Mouse (Mus musculus): ENCODE results near the gene A730071L15Rik.

GRCm38 (mm10) chr11:6222187-6222586 is 22.4 kb downstream of the A730071L15Rik start:
- TF ChIP-seq CTCF (IDR thresholded peaks at IDR 0.05; ENCODE audit: control insufficient read depth, insufficient read depth, low read length): no peak
- TF ChIP-seq POLR2A (IDR thresholded peaks at IDR 0.05; ENCODE audit: borderline replicate concordance, control insufficient read depth, low read depth, low read length): no peak

All from bone marrow, adult 2 months (tissue).